Mouse (Mus musculus) heart, postnatal 36 days (tissue): Measurements from ENCODE around the gene E130308A19Rik. TPM values are rescaled to one million over a fixed set of nuclear protein-coding genes. Genes with fewer than 3 reads are reported as not detected.

ENCODE experiments used
- DNase-seq, 2 experiments: peaks; one replicate each; pipeline ENCODE4 v3.0.0; 2021 to 2022
- intact Hi-C: fragments of 180-260 bp; cut with DNase I; formaldehyde crosslinking; loops from one replicate; pipeline ENCODE4 v1.15.1; 2025
- total RNA-seq, 2 experiments: library from RNA; stranded (reverse); gene quantifications; 2 replicates each; pipeline ENCODE4 v1.2.3; 2021

E130308A19Rik gene
- total RNA-seq, 2 experiments from 2014 or later, result 7.2 to 7.6 TPM

- intact Hi-C loops, result no loop called here
- no peak for DNase-seq
Observed at GRCm38 (mm10) chr4:59674929-59675679, 49.1 kb downstream of the E130308A19Rik start.

DNA sequence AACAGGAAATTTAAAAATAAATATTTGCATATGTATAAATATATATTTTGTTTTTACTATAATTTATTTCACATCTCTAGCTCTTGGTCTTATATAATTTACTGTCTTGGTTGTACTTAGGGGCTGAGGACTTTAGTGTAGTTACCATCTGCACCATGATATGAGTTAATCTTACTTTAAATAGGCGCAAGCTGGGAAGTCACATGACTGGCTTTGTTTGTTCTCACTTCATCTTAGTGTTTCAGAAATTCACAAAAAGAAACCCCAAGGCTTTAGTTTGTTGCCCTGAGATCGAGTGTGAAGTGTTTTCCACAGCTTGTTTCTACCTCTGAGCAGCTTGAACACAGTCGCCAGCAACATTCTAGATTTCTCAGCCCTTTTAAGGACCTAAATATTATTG is 49.7 kb downstream of the E130308A19Rik start:
- intact Hi-C loops, result no loop called here
- DNase-seq, result no peak

- no peak for DNase-seq
- intact Hi-C loops, result no loop called here
Observed at GRCm38 (mm10) chr4:59681383-59681782, 55.4 kb downstream of the E130308A19Rik start.

GRCm38 (mm10) chr4:59682491-59682890 is 56.5 kb downstream of the E130308A19Rik start:
- intact Hi-C loops, result no loop called here

GRCm38 (mm10) chr4:59682950-59683349 is 56.9 kb downstream of the E130308A19Rik start:
- no peak for DNase-seq
- intact Hi-C loops, result no loop called here

More at GRCm38 (mm10) chr4:59682491-59682890, 56.5 kb downstream of the E130308A19Rik start:
- no peak for DNase-seq

DNA sequence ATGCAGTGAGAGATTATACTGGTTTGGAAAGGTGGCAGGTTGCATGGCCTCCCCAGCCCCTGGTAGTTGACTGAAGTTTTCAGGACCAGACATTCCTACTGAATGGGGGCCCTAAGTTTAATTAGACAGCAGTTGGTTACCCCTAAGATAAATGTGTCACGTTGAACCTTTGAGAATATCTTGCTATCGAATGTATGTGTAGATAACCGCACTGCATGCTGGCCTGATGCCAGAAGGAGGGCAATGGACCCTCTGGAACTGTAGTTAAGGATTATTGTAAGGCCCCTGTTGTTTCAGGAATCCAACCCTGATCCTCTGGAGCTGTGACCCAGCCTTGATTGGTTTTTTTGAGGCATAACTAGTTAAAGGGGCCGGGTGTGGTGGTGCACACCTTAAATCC is 58.3 kb downstream of the E130308A19Rik start:
- intact Hi-C loops, result no loop called here
- DNase-seq, result no peak

- intact Hi-C loops, result no loop called here
- DNase-seq, result no peak
Observed at GRCm38 (mm10) chr4:59686716-59687115, 60.7 kb downstream of the E130308A19Rik start.

DNA sequence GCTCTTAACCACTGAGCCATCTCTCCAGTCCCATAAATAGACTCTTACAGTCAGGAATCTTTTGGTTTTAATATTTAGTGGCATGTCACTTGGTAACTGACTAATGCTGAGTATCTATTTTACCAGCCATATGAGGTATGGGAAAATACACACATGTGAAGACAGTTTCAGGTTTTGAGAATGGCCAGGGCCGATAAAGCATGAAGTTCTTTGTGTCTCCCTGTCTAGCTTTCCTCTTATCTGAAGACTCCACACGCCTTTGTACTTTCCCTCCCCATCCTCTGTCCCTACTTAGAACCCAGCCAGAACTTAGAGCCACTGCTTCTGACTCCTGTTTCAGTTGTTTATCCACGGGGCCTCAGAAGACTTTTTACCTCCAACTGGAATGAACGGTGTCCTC is 63.0 kb downstream of the E130308A19Rik start:
- DNase-seq, result no peak
- intact Hi-C loops, result no loop called here

DNA sequence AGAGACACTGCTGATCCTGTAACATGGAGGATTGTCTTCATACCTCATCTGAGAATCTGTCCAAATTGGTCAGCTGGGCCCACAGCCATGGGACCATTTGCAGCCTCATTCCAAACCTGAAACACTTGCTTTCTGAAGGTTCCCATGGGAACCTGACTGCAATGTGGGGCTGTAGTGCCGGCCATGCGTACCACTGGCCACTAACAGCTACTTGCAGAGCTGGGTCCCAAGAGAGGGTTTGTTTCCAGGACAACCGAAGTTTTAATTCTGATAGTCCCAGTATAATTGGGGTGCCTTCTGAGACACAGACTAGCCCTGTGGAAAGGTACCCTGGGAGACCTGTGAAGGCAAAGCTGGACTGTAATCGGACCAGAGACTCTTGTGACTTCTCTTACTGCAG is 64.1 kb downstream of the E130308A19Rik start:
- intact Hi-C loops, result no loop called here

DNA sequence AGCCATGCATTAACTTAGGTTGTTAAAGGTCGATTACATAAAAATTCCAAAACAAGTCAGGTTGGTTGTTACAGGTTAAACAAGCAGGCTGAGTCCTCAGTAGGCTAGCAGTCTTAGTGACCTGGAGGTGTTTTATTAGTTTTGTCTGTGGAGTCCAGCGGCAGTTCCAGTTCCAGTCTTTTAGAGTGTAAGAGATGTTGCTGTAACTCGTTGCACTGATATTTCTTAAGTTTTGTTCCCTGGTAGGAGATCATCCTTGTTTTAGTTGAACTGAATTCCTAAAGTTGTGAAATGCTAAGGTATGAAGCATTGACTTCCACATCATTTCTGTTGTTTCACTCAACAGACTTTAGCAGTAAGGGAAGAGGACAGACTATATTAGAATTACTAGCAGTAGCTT is 70.8 kb downstream of the E130308A19Rik start:
- no peak for DNase-seq
- intact Hi-C loops, result no loop called here

More for the DNA sequence above, 64.1 kb downstream of the E130308A19Rik start:
- no peak for DNase-seq

- DNase-seq, result no peak
- intact Hi-C loops, result no loop called here
Observed at GRCm38 (mm10) chr4:59697869-59698268, 71.9 kb downstream of the E130308A19Rik start.

GRCm38 (mm10) chr4:59699014-59699792 is 73.2 kb downstream of the E130308A19Rik start:
- DNase-seq, result no peak

GRCm38 (mm10) chr4:59709321-59709720 is 83.3 kb downstream of the E130308A19Rik start:
- intact Hi-C loops, result no loop called here
- no peak for DNase-seq

More at GRCm38 (mm10) chr4:59699014-59699792, 73.2 kb downstream of the E130308A19Rik start:
- intact Hi-C loops, result no loop called here

DNA sequence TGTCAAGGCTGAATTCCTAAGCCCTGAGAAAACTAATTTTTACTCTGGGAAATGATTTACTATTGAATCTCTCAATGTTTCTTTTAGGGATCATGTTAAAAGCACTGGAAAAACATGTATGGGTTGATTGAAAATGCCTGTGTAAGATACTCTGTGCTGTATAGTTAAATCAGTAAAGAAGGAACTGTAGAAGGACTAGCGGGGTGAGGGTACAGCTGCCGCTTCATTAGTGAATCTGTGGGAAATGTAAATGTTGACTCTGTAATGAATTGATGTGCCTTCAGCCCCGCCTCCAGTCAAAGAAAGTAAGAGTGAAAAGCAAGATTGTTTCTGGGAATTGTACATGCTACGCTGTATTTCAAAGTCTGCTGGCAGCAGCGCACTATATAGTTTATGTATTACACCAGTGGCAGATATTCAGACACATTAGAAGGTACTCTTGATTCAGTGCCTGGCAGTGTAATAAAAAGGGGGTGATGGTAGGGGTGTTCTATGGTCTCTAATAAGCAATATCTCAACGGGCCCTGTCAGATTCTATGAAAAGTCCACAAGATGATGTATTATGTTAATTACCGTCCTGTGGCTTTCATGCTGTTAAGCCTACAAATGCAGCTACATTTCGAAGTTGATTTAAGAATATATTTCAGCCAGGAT is 84.9 kb downstream of the E130308A19Rik start:
- no peak for DNase-seq
- intact Hi-C loops, result loop anchor here (5.0 kb wide), 1 partner anchor 84 kb away; the partner anchor contains the start of gene E130308A19Rik

DNA sequence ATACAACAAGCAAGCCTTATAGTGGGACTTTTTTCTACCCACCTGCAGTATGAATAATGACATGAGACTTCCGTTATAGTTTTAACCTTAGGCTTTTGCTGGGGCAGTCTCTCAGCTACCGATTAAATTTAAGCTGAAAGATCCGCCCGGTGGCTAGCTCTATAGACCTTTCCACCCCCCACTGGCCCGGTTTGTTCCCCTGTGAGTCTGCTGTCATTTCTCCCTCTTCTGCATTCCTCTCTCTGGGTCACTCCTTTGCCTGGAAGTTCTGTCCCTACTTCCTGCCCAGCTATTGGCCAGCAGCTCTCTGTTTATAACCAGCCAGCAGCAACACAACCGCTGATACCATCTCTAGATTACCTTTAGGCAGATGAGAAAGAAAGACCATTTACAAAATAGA is 86.4 kb downstream of the E130308A19Rik start:
- intact Hi-C loops, result loop anchor here (5.0 kb wide), 1 partner anchor 85 kb away; the partner anchor contains the start of gene E130308A19Rik
- no peak for DNase-seq

DNA sequence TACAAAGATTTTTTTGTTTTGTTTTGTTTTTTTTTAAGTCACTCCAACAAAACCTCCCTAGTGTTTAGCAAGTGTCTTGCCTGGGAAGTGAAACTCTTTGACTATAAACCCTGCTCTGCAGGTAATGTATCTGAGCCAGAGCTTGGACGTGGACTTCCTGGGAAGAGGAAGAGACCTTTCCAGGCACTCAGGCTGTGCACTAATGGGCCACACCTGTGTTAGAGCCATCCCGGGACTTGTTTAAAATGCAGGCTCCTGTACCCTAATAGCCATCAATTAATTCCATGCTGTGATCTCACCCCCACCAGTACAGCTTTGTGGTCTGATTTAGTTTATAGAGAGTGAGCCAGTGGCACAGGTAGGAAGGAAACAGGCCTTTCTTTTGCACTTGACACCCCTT is 86.9 kb downstream of the E130308A19Rik start:
- no peak for DNase-seq
- intact Hi-C loops, result loop anchor here (5.0 kb wide), 1 partner anchor 86 kb away; the partner anchor contains the start of gene E130308A19Rik

GRCm38 (mm10) chr4:59714472-59714871 is 88.5 kb downstream of the E130308A19Rik start:
- DNase-seq, result no peak
- intact Hi-C loops, result loop anchor here (5.0 kb wide), 1 partner anchor 87 kb away; the partner anchor contains the start of gene E130308A19Rik

GRCm38 (mm10) chr4:59714926-59715325 is 88.9 kb downstream of the E130308A19Rik start:
- intact Hi-C loops, result loop anchor here (5.0 kb wide), 1 partner anchor 88 kb away; the partner anchor contains the start of gene E130308A19Rik
- no peak for DNase-seq

DNA sequence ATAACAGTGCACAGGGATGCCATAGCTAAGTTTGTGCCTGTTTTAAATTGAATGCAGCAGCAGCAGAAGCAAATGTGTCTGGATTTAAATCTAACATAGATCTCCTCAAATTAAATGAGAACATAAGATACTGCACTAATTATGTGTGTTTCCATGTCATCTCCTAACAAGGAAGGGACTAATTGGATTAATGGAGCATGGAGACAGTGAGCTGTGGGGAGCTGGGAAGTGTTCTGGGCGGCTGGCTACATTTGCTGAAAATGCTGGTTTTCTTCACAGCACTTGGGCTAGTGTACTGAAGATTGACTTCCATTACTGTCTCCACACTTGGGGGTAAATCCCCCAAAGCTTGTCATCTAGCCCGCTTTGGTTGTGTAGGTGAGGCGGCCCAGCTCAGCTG is 89.5 kb downstream of the E130308A19Rik start:
- DNase-seq, result no peak
- intact Hi-C loops, result no loop called here

GRCm38 (mm10) chr4:59717349-59717748 is 91.3 kb downstream of the E130308A19Rik start:
- intact Hi-C loops, result no loop called here
- no peak for DNase-seq

- DNase-seq, result no peak
- intact Hi-C loops, result no loop called here
Observed at GRCm38 (mm10) chr4:59718542-59718941, 92.5 kb downstream of the E130308A19Rik start.
